Mouse (Mus musculus) kidney, adult 8-10 months (tissue): ENCODE data around the gene Gm38392.

ENCODE experiments used
- DNase-seq, 2 experiments: peaks; one replicate each; pipeline ENCODE4 v3.0.0; 2022

Gene Gm38392

DNA sequence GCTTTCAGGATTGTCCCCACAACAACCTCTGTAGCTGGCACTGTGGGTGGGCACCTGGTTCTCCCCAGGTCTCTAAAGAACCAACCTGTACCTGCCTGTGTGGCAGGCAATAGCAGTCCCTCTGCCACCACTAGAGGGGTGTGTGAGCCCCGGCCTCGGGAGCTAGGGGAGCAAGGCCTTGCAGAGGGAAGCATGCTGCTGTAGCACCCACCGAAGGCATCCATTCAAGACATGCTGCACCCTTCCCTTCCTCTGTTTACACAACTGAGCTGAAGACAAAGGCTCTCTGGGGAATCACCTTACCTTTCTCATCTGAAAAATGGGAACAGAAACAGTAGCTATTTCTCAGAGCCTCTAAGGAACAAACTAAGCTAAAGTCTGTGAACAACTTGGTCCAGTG is 51.8 kb downstream of the Gm38392 start:
- no peak for DNase-seq

DNA sequence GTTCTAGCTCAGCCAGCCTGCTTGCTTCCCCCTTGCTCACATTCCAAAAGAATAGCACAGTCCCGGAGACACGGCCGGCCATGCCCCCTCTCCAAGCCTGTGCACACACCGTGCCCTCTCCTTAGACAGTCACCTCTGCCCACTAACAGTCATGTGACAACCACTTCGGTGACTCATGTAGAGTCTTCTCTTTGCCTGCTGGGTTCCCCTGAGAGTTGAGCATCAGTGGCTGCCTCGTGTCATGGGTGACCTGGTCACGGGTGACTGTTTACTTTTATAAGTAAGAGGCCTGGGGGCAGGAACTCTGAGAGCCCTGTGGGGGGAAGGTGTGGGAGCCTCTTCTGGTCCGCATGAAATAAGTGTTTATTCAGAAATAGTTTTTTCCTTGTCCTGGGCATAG is 53.0 kb downstream of the Gm38392 start:
- no peak for DNase-seq

DNA sequence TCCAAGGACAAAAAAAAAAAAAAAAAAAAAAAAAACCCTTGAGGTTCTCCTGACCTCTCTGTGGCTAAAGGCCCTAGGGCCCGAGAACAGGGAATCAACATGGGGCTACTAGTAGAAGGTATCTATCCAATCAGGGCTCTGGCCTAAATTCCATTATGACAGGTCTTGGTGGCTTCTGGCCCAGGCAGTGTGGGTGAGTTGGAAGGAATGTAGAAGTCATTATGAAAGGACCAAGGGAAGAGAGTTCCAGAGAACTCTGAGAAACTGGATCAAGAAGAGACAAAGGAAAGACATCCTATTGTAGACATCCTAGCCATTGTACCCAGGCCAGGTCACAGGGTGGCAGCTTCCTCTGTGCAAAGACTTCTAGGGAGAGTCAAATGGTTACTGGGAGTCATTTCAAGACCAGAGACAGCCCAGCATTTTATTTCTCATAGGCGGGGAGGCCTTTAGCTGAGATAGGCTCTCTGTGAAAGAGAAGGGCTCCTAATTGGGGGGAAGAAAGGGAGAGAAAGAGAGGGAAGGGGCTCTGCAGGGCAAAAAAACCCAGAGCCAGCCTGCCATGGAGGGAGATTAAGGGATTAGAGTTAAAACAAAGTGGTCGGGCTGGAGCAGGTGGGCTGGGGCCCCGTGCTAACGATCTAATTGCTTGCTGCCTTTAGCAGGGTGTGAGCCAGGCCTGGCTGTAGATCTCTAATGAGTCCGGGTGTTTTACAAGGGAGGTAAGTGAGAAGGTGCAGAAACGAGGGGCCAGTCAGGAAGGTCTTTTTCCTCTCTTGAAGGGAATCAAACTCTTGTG is 54.0 kb downstream of the Gm38392 start:
- DNase-seq = no peak

DNA sequence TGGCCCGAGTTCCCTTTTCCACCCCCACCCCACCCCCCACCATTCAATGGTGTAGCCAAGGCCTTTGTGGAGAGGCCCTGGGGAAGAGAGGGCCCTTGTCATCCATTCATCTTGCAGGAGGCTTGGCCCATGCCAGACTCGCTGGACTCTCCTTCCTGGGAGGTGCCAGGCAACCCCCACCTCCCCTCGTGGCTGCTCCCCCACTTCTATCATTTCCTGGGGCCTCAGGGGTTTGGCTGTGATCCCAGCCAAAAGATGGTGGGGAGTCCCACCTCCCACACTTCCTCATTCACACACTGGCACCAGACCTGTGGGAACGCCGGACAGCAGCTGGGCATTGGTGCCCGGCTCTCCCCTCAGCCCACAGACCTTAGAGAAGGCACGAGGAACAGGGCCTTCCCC is 54.7 kb downstream of the Gm38392 start:
- DNase-seq = no peak

DNA sequence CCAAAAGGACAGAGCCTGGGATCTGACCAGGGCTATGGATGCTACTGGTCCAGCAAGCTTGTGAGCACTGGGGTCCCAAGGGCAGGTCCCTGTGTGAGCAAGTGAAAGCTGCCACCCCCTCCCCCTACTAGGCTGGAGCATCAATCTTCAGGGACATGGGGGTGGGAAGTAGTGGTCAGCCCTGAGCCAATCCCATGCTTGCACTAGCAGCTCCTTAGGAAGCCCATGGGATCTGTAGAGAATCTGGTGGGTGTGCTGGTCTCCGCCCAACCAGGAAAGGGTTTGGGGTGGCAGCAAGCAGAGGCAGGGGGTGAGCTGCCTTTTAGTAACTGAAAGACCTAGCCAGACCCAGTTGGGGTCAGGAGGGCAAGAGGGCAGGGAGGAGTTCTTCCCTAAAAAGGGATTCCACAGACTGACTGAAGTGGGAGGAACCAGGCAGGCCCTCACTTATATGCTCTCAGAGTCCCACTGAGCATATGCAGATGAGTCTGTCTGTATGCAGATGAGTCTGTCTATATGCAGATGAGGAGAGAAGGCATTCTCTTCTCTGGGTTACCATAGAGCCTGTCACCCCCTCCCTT is 55.9 kb downstream of the Gm38392 start:
- DNase-seq = no peak

DNA sequence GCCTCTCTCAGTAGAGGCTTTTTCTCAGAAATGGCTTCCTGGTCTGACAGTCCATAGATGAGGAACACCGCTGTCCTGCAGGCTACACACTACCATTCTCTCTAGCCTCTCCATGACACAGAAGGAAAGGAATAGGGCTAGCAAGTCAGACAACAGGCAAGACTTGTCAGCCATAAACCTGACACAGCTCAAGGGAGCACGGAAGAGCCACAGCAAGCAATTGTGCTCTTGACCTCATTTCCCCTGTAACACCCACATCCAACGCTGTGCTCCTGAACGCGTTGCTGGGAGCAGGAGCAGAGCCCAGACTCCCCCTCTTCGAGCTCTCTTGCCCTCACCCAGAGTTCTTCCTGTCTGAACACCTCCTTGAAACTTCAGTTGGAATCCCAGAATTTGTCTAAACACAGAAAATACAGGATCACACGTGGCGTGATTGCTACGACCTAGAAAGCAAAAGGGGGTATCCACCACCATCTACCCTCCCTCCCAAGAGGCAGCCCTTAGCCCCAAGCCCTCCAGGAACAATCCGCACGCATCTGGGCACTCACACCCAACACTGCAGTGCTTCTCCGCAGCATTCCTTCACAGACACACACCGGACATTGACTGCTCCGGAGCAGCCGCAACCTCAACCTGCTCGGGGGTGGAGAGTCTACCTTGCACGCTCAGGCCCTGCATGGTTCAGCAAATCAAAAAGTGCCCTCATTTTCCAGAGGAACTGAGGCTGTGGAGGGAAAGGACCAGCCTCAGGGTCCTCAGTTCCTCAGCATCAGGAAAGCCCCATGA is 56.6 kb downstream of the Gm38392 start:
- no peak for DNase-seq

DNA sequence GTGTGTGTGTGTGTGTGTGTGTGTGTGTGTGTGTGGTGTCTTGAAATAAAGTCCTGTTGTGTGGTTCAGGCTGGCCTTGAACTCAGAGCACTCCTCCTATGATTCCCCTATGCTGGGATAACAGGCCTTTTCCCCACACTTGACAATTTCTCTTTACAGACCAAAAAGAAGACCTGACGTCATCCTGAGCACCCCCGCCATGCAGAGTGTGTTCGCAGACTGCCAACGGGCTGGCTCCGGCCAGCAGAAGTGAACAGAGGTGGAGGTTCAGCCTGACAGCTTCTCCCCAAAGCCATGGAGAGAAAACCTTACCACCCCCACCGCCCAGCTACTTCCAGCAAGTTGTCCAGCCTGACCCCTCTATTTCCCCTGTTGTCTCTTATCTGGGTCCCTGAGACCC is 57.5 kb downstream of the Gm38392 start:
- no peak for DNase-seq

DNA sequence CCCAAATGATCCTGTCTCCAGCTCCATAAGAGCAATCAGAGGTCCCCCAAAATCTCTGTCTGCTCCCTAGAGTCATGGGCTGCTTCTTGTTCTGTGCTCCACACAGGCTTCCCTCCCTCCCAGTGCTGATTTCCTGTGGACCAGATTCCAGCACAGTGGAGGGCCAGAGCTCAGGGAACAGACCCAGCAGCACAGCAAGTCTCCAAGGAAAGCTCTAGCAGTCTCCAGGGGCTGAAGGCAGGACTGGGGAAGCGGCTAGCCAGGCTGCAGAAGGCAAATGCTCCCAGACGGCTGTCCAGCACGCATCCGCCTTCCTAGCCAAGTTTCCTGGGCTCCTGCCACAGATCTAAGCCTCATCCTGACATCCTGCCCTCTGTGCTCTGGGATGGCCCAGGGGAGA is 58.1 kb downstream of the Gm38392 start:
- DNase-seq = peak in 1 of 2 experiments; percentile 20

DNA sequence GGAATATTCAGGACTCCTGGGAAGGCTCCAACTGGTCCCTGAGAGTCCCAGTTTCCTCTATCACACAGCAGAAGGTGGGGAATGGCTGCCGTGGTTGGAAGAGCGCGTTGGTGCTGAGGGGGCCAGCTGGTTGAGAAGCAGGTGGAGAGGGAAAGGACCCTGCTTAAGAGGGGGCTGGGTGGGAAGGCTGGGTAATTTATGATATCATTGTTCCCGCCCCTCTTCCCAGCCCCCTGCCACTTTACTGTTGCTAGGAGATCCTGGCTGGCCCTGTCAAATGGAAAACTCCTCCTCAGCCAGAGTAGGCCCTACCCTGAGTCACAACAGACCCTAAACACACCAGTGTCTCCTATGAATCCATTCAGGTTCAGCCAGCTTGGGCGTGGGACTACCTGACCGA is 59.0 kb downstream of the Gm38392 start:
- no peak for DNase-seq

DNA sequence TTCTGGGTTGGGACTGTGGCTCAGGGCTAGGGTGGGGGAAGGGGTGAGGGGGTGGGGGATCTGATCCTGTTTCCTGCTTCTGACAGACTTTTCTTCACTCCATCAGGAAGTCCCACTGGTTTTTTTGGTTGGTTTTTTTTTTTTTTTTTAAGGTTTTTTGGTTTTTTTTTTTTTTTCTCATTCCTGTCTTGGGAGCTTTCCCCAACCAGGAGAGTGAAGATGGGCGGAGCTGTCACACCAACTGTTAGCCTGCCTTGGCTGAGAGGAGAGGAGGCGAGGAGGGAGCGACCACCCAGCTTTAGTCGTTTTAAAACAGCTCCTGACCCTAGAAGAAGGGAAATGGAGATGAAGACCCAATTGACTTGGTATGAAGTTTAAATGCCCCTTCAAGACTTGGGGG is 59.8 kb downstream of the Gm38392 start:
- no peak for DNase-seq

DNA sequence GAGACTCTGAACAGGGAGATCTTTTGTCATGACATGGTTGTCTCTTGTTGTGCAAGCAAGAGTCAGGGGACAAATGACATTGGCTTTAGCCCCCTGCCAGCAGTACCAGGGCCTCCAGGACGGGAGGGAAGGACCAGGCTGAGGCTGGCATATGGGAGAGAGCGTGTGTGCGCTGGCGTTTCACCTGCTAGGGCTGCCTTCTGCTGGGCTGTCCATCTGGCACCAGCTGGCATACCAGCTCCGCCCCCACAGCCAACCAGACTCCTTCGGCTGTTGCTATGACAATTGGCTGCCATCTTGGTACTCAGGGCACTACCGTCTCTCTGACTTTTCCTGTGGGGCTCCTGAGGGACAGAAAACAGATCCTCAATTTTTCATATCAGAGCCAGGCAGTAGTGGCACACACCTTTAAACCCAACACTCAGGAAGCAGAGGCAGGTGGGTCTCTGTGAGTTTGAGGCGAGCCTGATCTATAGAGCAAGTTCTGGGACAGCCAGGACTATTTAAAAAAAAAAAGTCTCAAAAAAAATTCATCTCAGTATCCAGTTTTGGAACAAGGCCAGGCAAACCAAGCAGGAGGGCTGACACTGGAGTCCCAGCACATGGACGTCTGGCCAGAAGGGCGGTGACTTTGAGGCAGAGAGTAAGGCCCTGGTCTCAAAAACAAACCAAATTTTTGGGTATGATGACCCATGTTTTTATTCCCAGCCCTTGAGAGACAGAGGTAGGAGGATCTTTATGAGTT is 60.7 kb downstream of the Gm38392 start:
- no peak for DNase-seq

DNA sequence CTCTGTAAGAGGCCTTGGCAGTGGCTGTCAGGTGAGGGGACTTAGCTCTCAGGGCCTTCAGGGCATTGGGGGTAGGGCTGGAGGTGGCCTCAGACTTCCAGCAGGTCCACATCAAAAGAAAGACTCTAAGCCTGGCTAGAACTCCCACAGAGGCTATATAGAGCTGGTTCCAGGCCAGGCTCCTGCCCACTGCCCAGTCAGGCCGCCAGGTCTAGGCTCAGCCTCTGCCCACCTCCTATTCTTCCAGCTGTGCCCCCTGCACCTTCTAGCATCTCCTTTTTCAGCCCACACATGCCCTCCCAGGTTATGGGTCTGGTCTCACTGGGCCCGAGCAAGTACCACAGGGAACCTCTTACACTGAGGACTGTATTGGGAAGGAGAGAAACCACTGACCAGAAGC is 62.1 kb downstream of the Gm38392 start:
- no peak for DNase-seq

DNA sequence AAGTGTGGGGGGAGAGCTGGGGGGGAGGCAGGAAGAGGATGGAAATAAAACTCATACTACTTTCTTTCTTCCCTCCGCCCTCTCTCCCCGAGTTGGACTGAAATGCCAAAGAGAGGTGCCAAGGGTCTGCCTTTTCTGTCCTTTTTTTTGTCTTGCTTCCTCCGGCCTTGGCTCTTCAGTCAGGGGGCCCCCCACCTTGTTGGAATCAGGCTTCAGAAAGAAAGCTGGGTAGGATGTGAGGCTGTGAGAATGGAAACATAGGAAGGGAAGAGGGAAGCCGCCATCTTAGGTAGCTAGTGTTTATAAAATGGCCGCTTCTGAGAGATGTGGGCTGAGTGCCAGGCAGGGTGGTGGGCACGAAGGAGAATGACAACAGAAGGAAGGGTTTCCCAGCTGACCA is 64.6 kb downstream of the Gm38392 start:
- no peak for DNase-seq

DNA sequence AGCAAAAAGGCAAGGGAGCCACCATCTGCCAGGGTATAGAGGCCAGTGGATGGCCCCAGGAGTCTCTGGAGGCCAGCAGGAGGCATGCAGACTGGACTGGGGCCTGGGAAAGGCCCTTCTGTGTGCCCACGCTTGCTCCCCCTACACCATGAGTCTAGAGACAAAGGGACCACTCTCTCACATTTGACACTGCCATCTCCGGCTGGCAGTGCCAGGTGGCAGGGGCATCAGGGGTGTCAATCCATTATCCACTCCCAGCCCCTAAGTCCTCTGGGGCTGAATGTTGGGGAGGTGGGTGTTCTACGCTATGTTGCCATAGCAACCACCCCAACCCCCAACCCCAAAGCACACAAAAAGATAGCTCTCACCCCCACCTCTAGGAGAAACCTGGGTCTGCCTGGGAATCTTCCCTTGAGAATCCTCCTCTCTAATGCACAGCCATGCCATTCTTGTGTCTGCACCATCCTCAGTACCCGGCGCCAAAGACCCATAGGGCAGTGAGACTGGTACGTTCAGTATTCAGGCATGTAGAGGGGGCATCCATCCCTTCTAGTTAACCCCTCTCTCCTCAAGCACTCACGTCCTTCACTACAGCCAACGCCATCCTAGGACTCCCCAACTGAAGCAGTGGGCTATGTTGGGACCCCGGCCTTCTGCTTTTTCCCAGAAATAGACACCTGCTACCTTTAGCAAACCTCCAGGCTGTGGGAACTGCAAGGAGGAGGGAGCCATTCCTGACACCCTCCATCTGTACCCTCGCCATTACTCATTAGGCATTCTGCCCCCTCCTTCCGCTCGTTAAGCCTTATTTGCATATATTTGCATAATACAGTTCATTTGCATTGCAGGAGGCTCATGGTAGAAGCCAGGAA is 65.3 kb downstream of the Gm38392 start:
- DNase-seq = no peak

DNA sequence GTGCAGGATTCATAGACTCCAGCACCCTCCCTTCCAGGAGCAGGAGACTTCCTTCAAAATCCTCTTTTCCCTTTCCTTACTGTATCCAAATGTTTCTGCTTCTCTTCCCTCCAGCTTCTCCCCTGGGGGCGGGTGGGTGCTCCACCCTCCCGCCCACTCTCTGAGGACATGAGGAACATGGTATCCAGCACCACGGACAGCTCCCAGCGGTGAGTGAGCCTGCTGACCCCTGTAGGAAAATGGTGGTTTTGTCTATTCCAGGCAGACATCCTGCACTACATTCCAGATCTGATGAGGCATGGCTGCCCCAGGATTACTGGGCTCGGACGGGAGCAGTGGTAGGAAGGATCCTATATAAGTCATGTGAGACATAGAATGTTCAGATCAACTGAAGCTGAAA is 66.2 kb downstream of the Gm38392 start:
- DNase-seq = peak; percentile 48 to 68

DNA sequence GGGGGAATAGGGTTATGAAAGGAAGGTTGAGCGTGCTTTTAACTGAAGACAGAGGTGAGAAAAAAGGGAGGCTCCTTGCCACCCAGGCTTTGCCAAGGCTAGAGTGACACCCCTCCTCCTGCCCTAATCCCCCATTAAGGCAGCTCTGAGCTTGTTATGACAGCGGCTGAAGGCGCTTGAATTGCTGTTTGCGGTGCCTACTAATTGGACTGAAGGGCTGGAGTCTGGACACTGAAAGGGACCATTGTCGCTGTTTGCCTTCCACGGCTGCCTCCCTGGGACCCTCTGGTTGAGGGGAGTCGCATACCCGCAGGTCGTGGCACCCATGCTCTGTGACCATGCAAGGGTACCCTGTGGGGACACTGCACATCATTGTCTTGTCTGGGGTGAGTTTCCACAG is 67.1 kb downstream of the Gm38392 start:
- no peak for DNase-seq

DNA sequence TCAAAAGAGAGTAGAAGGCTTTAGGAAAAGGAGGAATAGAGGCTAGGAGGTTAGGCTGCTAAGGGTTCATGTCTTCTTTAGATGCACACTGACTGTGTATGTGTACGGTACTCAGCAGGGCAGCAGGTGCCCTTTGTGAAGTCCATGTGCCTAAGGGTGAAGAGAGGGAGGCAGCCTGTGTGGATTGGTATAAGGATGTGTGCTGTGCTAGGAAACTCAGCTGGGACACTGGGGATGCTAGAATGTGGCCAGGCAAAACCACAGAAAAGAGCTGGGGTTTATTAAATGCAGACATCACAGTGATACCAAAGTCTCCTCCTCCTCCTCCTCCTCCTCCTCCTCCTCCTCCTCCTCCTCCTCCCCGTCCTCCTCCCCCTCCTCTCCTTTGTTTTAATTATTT is 69.3 kb downstream of the Gm38392 start:
- no peak for DNase-seq

DNA sequence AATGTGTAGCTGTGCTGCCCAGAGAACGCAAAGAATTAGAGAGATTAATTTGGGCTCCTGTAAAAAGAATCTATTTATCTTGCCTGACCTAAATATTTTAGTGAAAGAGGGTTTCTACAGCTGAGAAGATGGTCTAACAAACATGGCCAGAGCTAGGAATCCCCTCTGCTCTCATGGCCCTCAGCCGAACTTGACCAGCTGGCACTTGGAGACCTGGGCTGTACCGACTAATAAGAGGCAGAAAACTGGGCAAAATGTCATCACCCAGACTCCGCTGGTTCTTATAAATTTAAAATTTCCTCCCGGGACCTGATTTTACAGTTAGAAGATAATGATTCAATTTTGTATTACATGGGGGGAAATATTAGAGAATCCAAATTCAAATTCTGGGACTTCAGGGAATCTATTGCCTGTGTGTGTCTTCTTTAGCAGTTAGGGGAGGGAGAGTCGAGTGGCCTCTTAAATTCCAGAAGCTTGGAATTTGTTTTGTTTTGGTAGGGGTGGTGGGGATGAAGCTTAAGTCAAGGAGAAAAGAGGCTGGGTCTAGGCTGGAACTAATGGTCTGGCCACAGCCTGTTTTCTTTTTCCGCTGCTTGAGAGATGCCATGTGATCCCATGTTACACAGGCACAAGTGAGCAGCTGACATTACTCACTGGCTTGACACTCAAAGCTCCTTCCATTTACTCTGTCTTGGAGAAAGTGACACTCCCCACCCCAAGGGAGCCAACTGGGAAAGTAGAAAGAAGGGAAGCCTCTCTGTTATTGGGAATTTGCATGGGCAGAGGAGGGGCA is 70.3 kb downstream of the Gm38392 start:
- DNase-seq = no peak

DNA sequence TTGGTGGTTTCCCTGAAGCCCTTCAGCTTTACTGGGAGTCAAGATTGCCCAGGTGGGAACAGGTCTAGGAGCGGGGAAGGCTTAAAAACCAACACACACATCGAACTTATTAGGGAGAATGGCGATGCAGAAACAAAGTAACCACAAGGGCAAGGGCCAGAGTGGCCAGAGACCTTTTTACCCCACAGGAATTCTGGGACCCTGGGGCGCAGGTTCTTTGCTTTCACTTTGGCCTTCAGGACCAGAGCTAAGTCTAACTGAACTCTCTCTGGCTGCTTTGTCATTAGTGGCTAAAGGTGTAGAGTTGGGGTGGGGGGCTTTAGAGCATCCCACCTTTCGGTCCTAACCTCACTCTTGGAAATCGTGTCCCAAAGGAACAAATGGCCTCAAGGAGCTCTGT is 70.9 kb downstream of the Gm38392 start:
- no peak for DNase-seq

DNA sequence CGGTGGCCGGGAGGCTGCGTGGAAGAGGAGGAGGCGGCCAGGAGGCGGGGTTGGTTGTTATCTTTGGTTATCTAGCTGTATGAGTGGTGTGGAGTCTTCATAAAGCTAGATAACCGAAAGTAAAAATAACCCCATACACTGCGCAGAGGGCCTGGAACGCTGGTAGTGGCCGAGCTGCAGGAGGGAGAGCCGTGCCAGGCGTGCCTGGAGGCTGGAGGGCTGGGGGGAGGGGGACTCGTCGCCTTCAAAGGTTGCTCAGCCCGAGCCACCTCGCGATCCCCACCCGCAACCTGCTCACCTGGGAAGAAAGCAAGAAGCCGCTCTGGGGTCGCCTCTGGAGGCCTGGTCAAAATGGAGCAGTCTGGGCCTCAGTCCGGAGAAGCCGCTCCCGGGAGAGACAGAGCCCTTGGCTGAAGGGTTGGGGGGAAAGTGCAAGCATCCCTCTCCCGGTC is 71.4 kb downstream of the Gm38392 start:
- no peak for DNase-seq

DNA sequence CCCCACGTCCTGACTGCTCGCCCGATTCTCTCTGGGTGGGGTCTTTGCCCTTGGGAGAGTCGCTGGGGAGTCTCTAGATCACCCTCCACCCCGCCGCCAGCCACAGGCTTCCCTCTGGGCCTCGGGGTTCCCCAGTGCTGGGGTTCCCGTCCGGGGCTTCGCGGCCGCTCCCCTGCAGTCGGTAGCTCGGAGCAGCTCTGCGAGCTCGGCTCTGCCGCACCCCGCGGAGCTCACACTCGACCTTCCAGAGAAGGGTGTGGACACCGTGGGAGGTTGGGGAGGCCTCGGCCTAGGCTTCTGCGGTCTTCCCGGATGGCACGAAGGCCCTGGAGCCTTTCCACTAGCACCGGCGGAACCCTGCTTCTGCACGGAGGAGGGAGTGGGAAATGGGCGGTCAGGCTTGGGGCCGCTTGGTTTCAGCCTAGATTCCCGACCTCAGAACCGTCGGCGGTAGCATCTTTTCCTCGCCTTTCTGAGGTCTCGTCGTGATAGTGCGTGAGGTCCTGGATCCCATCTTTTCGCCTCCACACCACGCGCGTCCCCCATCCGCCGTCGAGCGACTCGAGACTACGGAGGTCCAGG is 71.9 kb downstream of the Gm38392 start:
- no peak for DNase-seq
